Mouse (Mus musculus) spleen, adult 2 months (tissue): ENCODE results near the gene Slc6a8. TPM values are rescaled to one million over a fixed set of nuclear protein-coding genes. Genes with fewer than 3 reads are reported as not detected.

Source experiments
- DNase-seq, 2 experiments: peaks; one replicate each; pipeline versions ENCODE4 v3.0.0 to v3.0.0-alpha.2; 2012 to 2021; ENCODE audit warnings: low spot score in 2 of 2, low read depth in 1 of 2
- H3K27ac ChIP-seq: fragments of 200-500 bp; 2 replicates; pipeline ENCODE4 v1.5.1; 2012; ENCODE audit warnings: low read length, inconsistent platforms; ENCODE audit not compliant: insufficient read depth
- H3K27me3 ChIP-seq: fragments of 200-500 bp; 2 replicates; pipeline ENCODE4 v1.6.1; 2012; ENCODE audit warnings: mild to moderate bottlenecking, moderate library complexity, low read length, inconsistent platforms; ENCODE audit not compliant: control insufficient read depth, insufficient read depth
- H3K36me3 ChIP-seq: fragments of 200-500 bp; 2 replicates; pipeline ENCODE4 v1.6.1; 2012; ENCODE audit warnings: mild to moderate bottlenecking, low read length, inconsistent platforms; ENCODE audit not compliant: control insufficient read depth, insufficient read depth
- H3K4me1 ChIP-seq: fragments of 200-500 bp; 2 replicates; pipeline ENCODE4 v1.6.1; 2011; ENCODE audit warnings: inconsistent platforms; ENCODE audit not compliant: control insufficient read depth, insufficient read depth, insufficient read length
- H3K4me3 ChIP-seq: fragments of 200-500 bp; 2 replicates; pipeline ENCODE4 v1.5.1; 2011; ENCODE audit warnings: mild to moderate bottlenecking, inconsistent platforms; ENCODE audit not compliant: insufficient read depth, insufficient read length; ENCODE audit errors: extremely low read depth
- CTCF ChIP-seq: fragments of 200-500 bp; IDR thresholded peaks from 2 replicates; pipeline ENCODE4 v1.5.1; 2011; ENCODE audit warnings: mild to moderate bottlenecking, inconsistent platforms; ENCODE audit not compliant: insufficient read depth, insufficient read length, insufficient replicate concordance; ENCODE audit errors: extremely low read depth
- POLR2A ChIP-seq: fragments of 200-500 bp; IDR thresholded peaks from 2 replicates; pipeline ENCODE4 v1.6.1; 2011; ENCODE audit warnings: low read depth, low read length, inconsistent platforms
- WGBS: fragments of 180-500 bp; shearing (Covaris S2); methylation state at CpG from one replicate; pipeline ENCODE4 v1.1.7; 2018; 5-methylcytosine and 5-hydroxymethylcytosine counted together
- polyA plus RNA-seq: library from polyadenylated mRNA; depleted of rRNA; stranded (reverse); fragments of >200 nt; gene quantifications from 2 replicates; pipeline ENCODE4 v1.2.3, GENCODE M21; 2012

Slc6a8 gene
- polyA plus RNA-seq, 1 experiment = 4.5 TPM

DNA sequence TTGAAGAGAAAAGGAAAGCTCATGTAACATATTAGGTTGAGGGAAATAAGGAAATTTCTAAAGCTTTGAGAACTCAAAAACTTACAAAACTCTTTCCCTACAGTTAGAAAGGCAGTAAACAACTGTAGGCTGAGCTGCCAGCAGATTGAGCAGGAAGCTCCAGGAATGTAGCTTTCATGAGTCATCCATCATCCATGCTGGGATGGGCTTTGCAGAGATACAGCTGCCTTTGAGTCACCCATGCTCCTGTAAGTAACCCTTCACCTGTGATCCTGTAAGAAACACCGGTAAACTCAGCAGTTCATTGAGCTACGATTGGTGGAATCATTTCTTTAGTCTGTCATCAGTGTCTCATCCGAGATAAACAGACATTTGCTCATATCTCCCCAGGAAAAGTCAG is 22.1 kb upstream of the Slc6a8 start:
- no peaks in the 10 kb centered on the region for H3K27me3 ChIP-seq
- H3K4me1 ChIP-seq = no peaks in the 10 kb centered on the region
- no peak overlapping the region for H3K4me3 ChIP-seq
- TF ChIP-seq CTCF = no peak
- TF ChIP-seq POLR2A = no peak
- H3K27ac ChIP-seq = no peak overlapping the region
- whole genome bisulfite sequencing = 78% methylated on average over 3 of the region's 3 CpGs
- H3K36me3 ChIP-seq = no peaks in the 10 kb centered on the region
- DNase-seq = no peak

DNA sequence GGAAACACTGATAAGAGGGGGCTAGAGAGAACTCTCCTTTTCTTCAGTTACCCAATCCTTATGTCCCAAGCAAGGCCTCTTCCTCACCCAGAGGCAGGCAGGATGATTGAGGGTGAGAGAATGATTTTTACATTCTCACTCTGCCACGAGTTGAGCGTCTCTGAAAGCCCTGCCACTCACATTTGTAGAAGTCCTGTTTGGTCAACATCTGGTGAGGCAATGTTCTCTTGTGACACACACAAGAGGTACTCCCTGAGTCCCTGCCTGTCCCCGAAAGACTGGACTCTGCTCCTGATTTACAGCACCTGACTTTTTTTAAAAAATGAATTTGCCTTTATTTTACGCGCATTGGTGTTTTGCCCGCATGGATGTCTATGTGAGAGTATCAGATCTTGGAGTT is 19.6 kb upstream of the Slc6a8 start:
- no peak for TF ChIP-seq POLR2A
- no peak for TF ChIP-seq CTCF
- H3K4me3 ChIP-seq = no peak overlapping the region
- no peaks in the 10 kb centered on the region for H3K4me1 ChIP-seq
- no peak overlapping the region for H3K27ac ChIP-seq
- DNase-seq = no peak
- H3K27me3 ChIP-seq = no peaks in the 10 kb centered on the region
- no peaks in the 10 kb centered on the region for H3K36me3 ChIP-seq
- 87% methylated on average over 6 of the region's 6 CpGs for WGBS

DNA sequence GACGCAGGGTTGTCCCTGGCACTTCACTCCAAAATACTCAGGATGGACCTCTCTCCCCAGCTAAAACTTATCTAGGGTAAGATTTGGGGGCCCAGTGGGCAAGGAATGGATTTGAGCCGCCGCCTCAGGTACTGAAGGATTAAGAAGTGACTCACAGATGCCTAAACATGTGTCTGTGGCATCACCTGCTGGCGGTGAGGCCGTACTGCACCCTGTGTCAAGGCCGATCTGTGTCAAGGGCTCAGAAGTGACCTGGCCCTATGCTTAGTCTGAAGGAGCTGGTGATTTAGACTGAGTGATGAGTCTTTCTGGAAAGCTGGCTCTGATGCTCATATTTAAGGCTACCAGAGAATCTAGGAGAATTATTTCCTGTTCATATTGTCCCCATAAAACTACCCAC is 18.8 kb upstream of the Slc6a8 start:
- TF ChIP-seq POLR2A (no peak), CTCF (peak; percentile 82)
- WGBS = 23% methylated on average over 6 of the region's 6 CpGs
- no peaks in the 10 kb centered on the region for H3K36me3 ChIP-seq
- H3K27me3 ChIP-seq = no peaks in the 10 kb centered on the region
- H3K4me1 ChIP-seq = no peaks in the 10 kb centered on the region
- DNase-seq = peak; percentile 21 to 67
- H3K4me3 ChIP-seq = no peak overlapping the region
- H3K27ac ChIP-seq = no peak overlapping the region

DNA sequence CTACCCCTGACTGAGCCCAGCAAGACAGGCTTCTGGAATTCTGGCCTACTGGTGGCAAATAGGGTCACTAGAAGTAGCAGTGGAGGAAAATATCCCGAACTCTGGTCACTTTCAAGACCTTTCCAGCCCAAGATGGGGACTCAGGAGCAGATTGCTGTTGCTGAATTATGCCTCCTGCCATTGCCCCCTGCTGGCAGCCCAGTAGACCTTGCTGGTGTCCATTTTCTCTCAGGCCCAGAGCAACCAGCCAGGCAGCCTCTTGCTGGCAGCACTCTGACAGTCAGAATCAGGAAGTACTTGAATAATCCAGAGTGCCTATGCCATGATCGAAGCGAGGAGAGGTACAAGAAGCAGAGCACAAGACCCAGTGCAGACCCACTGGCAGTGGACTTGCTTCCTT is 17.4 kb upstream of the Slc6a8 start:
- TF ChIP-seq CTCF (peak; percentile 23; the same call in 1 of the 2 replicates), POLR2A (no peak)
- Histone ChIP-seq H3K27ac (no peak overlapping the region), H3K36me3 (no peaks in the 10 kb centered on the region), H3K4me3 (no peak overlapping the region), H3K27me3 (no peaks in the 10 kb centered on the region), H3K4me1 (peaks cover 3% of the 10 kb centered on the region)
- peak in 1 of 2 experiments; percentile 15 for DNase-seq
- WGBS = 41% methylated on average over 3 of the region's 3 CpGs

DNA sequence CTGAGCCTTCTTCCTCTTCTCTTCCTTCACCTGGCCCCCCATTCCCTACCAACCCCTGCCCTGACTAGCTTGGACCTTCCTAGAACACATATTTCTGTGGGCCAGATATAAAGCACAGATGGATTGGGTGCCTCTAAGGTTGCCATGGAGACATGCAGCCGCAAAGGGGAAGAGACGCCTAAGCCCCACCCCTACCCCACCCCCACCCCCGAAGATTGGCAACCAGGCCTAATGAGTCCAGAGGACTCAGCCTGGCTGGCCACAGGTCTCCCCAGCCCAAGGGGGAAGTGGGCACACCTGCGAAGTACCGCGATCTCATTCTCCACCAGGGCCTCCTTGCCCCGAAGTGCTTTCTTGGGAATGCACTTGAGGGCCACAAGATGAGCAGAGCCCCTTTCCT is 14.6 kb upstream of the Slc6a8 start:
- H3K4me1 ChIP-seq = peaks cover 3% of the 10 kb centered on the region
- TF ChIP-seq POLR2A (no peak), CTCF (no peak)
- no peak for DNase-seq
- no peaks in the 10 kb centered on the region for H3K36me3 ChIP-seq
- no peak overlapping the region for H3K27ac ChIP-seq
- WGBS = 35% methylated on average over 7 of the region's 7 CpGs
- no peaks in the 10 kb centered on the region for H3K27me3 ChIP-seq
- no peak overlapping the region for H3K4me3 ChIP-seq

DNA sequence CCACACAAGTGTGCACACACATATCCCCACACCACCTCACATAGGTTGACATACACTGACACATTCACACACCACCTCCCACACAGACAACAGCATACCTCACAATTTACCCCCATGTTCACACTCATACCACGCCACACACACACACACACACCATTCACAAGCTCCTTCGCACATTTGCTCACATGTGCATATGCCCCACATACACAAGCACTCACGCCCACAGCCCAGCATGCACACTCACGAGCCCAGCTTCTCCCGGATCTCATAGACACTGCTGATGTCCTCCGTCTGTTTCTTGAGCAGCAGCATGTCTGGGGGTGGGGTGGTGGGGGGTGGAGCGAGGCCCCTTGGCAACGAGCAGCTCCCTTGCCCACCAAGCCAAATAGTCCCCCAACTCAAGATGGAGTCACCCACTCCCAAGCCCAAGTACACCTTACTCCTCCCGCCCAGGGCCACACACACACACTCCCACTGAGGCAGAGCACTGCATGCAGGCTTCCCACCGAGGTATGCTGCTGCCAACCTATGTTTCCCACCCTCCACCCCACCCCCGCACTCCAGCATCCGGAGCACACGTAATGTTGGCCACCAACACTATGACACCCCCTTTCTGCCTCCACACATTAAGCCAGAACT is 13.9 kb upstream of the Slc6a8 start:
- no peak for DNase-seq
- Histone ChIP-seq H3K27me3 (no peaks in the 10 kb centered on the region), H3K36me3 (no peaks in the 10 kb centered on the region), H3K4me3 (no peak overlapping the region; the same call in 1 of the 2 replicates), H3K4me1 (peaks cover 3% of the 10 kb centered on the region), H3K27ac (no peak overlapping the region)
- TF ChIP-seq POLR2A (no peak), CTCF (no peak)
- WGBS = 69% methylated on average over 13 of the region's 13 CpGs

DNA sequence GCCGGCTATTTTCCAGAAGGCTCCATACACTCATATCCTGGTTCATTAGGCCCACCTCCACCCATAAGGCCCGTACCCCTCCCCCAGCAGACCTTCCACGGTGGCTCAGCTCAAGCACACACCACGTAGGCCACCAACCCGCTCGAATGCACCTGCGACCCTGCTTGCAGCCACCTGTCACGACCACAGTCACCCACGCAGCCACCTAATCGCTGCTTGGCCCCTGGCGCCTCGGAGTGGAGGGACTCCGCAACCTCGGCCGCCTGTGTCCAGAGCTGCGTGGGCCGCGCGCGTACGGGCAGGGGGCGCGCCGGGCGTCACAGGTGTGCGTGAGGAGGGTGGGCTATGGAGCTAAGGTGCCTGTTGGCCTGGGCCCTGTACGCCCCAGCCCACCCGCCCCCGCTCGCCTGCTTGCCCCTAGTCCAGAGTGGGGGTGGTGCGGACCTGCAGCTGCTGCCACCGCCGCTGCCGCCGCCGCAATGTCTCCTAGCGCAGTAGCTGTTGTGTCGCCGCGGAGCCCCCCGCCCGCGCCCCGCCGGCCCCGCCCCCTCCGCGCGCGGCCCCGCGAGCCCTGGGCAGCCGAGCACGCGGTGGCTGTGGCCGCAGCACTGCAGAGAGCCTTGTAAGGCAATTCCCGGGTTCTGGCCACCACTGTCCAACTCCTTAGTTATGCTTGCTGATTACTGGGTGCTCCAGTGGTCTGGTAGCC is 13.2 kb upstream of the Slc6a8 start, which contains the start of gene Pnck:
Pnck (minus strand) TSS at position 543 of the 709 bp plus-strand sequence.
- Histone ChIP-seq H3K4me3 (peak within 1 kb of the TSS; percentile 37), H3K27me3 (no peaks in the 10 kb centered on the region), H3K36me3 (no peaks in the 10 kb centered on the region), H3K4me1 (peaks cover 3% of the 10 kb centered on the region), H3K27ac (no peak within 1 kb of the TSS)
- WGBS = 35% methylated on average over 56 of the region's 57 CpGs
- TF ChIP-seq CTCF = no peak
- no peak for TF ChIP-seq POLR2A
- DNase-seq = no peak
